Mouse (Mus musculus) embryonic facial prominence, embryonic 10.5 days (tissue): ENCODE data around the gene Khk. TPM values are rescaled to one million over a fixed set of nuclear protein-coding genes. Genes with fewer than 3 reads are reported as not detected.

Experiments
- DNase-seq: peaks from one replicate; pipeline ENCODE4 v3.0.0-alpha.2; 2017; ENCODE audit warnings: low spot score
- H3K27ac ChIP-seq: fragments of 300-500 bp; sonication (generic); replicated peaks from 2 replicates; pipeline ENCODE4 v1.5.1; 2016; ENCODE audit warnings: mild to moderate bottlenecking
- H3K27me3 ChIP-seq: fragments of 300-500 bp; sonication (generic); replicated peaks from 2 replicates; pipeline ENCODE4 v1.6.1; 2016; ENCODE audit warnings: low read depth, mild to moderate bottlenecking; ENCODE audit not compliant: poor library complexity, severe bottlenecking
- H3K36me3 ChIP-seq: fragments of 300-500 bp; sonication (generic); replicated peaks from 2 replicates; pipeline ENCODE4 v1.6.1; 2016; ENCODE audit warnings: mild to moderate bottlenecking, moderate library complexity
- H3K4me1 ChIP-seq: fragments of 300-500 bp; sonication (generic); 2 replicates; pipeline ENCODE4 v1.6.1; 2016
- H3K4me3 ChIP-seq: fragments of 300-500 bp; sonication (generic); 2 replicates; pipeline ENCODE4 v1.5.1; 2016; ENCODE audit warnings: mild to moderate bottlenecking, moderate library complexity
- H3K9me3 ChIP-seq: fragments of 300-500 bp; sonication (generic); 2 replicates; pipeline ENCODE4 v1.6.1; 2016; ENCODE audit warnings: mild to moderate bottlenecking
- WGBS: fragments of 180-500 bp; shearing (Covaris S2); methylation state at CpG from one replicate; pipeline ENCODE4 v1.1.7; 2016; 5-methylcytosine and 5-hydroxymethylcytosine counted together
- polyA plus RNA-seq: library from polyadenylated mRNA; unstranded; fragments of >200 nt; fragmentation: Nextera tagmentation; extraction: Ambion mirVana; gene quantifications from 2 replicates; pipeline ENCODE4 v1.2.1, GENCODE M21; 2016

Gene Khk
- polyA plus RNA-seq, 1 experiment from 2014 or later = 9.9 TPM

DNA sequence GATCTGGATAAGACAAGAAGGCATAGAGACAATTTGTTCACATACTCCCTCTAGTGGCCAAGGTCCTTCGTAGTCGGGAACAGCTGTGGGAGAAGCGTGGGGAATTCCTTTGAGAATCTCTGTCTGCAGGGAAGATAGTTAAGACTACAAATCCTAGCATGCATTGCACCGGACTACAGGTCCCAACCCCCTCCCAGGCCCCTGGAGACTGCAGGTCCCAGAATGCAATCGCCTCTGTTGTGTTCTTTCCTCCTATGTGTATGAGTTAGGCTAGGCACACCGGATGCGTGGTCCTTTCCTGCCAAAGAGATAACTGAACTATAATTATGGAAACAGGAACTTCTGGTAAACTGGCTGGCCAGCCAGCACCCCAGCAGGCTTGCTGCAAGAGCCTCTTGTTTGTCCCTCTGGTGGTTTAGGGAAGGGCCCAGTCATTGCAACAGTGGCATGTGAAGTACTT lies 5.2 kb upstream of the Khk start:
- peak; percentile 84 for DNase-seq
- 6% methylated on average over 7 of the region's 7 CpGs for WGBS
- peak overlapping the region; percentile 89 for H3K27ac ChIP-seq
- H3K27me3 ChIP-seq = 0 out of 2 replicates have a peak, but pooled peaks cover 3% of the 10 kb centered on the region
- H3K36me3 ChIP-seq = peaks cover 45% of the 10 kb centered on the region
- no peaks in the 10 kb centered on the region for H3K9me3 ChIP-seq
- H3K4me3 ChIP-seq = peak overlapping the region; percentile 61
- peaks cover 88% of the 10 kb centered on the region for H3K4me1 ChIP-seq

DNA sequence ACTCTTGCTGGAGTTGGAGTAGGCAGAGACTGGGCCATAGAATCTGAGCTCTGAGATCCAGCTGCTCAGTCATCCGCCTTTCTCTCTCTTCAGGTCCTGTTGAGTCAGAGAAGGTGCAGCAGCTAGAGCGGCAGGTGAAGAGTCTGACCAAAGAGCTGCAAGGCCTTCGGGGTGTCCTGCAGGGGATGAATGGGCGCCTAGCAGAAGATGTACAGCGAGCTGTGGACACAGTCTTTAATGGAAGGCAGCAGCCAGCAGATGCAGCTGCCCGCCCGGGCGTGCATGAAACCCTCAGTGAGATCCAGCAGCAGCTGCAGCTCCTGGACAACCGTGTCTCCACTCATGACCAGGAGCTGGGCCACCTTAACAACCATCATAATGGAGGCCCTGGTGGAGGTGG lies 4.4 kb upstream of the Khk start:
- Histone ChIP-seq H3K9me3 (no peaks in the 10 kb centered on the region), H3K36me3 (peaks cover 46% of the 10 kb centered on the region), H3K27ac (no peak overlapping the region), H3K4me3 (0 out of 2 replicates have a peak overlapping the region, but pooled peaks have one; percentile 4), H3K4me1 (peaks cover 86% of the 10 kb centered on the region), H3K27me3 (0 out of 2 replicates have a peak, but pooled peaks cover 3% of the 10 kb centered on the region)
- 95% methylated on average over 9 of the region's 9 CpGs for WGBS
- no peak for DNase-seq

DNA sequence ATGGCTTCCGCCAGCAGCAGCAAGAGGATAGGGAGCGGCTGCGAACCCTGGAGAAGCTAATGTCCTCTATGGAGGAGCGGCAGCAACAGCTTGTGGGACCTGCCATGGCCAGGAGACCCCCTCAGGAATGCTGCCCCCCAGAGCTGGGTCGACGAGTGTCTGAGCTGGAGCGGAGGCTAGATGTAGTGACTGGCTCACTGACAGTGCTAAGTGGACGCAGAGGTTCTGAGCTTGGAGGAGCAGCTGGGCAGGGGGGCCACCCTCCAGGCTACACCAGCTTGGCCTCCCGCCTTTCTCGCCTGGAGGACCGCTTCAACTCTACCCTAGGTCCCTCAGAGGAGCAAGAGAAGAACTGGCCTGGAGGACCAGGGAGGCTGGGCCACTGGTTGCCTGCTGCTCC lies 3.9 kb upstream of the Khk start:
- H3K27me3 ChIP-seq = 0 out of 2 replicates have a peak, but pooled peaks cover 3% of the 10 kb centered on the region
- 90% methylated on average over 11 of the region's 11 CpGs for WGBS
- DNase-seq = no peak
- H3K4me1 ChIP-seq = peaks cover 86% of the 10 kb centered on the region
- no peak overlapping the region for H3K27ac ChIP-seq
- 0 out of 2 replicates have a peak overlapping the region, but pooled peaks have one; percentile 4 for H3K4me3 ChIP-seq
- peaks cover 46% of the 10 kb centered on the region for H3K36me3 ChIP-seq
- H3K9me3 ChIP-seq = no peaks in the 10 kb centered on the region

DNA sequence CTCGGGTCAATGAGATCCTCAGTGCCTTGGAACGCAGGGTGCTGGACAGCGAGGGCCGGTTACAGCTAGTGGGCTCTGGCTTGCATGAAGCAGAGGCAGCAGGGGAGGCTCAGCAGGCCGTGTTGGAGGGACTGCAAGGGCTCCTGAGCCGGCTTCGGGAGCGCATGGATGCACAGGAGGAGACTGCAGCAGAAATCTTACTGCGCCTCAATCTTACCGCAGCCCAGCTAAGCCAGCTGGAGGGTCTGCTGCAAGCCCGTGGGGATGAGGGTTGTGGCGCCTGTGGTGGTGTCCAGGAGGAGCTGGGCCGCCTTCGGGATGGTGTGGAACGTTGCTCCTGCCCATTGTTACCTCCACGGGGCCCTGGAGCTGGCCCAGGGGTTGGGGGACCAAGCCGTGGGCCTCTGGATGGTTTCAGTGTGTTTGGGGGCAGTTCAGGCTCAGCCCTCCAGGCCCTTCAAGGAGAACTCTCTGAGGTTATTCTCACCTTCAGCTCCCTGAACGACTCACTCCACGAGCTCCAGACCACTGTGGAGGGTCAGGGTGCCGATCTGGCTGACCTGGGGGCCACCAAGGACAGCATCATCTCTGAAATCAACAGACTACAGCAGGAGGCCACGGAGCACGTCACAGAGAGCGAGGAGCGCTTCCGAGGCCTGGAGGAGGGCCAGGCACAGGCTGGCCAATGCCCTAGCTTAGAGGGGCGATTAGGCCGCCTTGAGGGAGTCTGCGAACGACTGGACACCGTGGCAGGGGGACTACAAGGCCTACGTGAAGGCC lies 3.1 kb upstream of the Khk start:
- Histone ChIP-seq H3K4me1 (peaks cover 86% of the 10 kb centered on the region), H3K27ac (peak overlapping the region; percentile 25; the same call in 1 of the 2 replicates)
- 84% methylated on average over 31 of the region's 31 CpGs for WGBS

DNA sequence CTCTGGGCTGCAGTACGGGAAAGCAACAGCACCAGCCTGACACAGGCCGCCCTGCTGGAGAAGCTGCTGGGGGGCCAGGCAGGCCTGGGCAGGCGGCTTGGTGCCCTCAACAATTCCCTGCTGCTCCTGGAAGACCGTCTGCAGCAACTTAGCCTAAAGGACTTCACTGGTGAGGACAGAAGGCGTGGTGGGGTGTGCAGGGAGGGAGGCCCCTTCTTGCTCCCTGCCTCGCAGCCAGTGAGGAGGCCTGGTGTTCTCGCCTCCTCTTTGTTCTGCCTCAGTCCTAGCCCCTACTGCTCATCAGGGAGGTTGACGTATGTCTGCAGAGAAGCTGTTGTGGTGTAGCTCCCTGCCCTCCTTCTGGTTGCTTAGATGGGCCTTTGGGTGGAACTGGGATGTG lies 2.5 kb upstream of the Khk start:
- Histone ChIP-seq H3K4me1 (peaks cover 81% of the 10 kb centered on the region), H3K27me3 (0 out of 2 replicates have a peak, but pooled peaks cover 8% of the 10 kb centered on the region), H3K36me3 (peaks cover 46% of the 10 kb centered on the region), H3K9me3 (no peaks in the 10 kb centered on the region), H3K4me3 (no peak overlapping the region), H3K27ac (peak overlapping the region; percentile 25; the same call in 1 of the 2 replicates)
- no peak for DNase-seq
- WGBS = 86% methylated on average over 8 of the region's 8 CpGs

More for the DNA sequence above, 3.1 kb upstream of the Khk start:
- Histone ChIP-seq H3K9me3 (no peaks in the 10 kb centered on the region), H3K27me3 (0 out of 2 replicates have a peak, but pooled peaks cover 4% of the 10 kb centered on the region), H3K4me3 (no peak overlapping the region), H3K36me3 (peaks cover 46% of the 10 kb centered on the region)
- DNase-seq = no peak

DNA sequence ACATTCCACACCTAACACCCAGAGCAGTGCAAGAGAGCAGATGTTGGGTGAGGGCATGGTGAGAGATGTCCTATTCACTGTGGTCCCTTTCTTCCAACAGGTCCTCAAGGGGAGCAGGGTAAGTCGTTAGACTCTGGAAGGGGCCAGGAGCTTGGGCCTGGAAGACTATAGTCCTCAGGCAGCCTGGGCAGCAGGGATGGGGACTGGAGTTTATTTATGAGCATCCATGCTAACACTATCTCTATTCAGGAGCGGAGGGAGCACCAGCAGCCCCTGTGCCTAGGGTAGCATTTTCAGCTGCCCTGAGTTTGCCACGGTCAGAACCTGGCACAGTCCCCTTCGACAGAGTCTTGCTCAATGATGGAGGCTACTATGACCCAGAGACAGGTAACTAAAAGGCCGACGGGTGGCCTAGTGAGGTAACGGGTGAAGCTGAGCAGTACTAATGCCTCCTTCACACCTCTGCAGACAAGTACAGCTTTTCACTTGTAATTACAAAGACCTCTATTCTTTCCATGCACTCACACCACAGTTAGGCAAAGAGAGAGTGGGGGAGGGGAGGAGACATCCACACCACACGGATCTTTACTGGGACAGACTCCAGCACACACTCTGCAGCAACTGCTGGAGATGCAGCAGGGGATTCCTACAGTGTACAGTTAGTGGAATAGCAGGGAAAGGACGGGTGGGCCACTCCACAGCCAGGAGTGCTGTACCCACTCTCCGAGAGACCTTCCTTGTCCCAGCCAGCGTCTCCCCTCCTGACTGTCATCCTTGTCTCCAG lies 1.2 kb upstream of the Khk start:
- 70% methylated on average over 11 of the region's 11 CpGs for WGBS
- H3K4me3 ChIP-seq = no peak overlapping the region
- H3K36me3 ChIP-seq = peaks cover 46% of the 10 kb centered on the region
- H3K9me3 ChIP-seq = no peaks in the 10 kb centered on the region
- no peak overlapping the region; the same call in 1 of the 2 replicates for H3K27ac ChIP-seq
- H3K27me3 ChIP-seq = 0 out of 2 replicates have a peak, but pooled peaks cover 10% of the 10 kb centered on the region
- peaks cover 67% of the 10 kb centered on the region for H3K4me1 ChIP-seq
- no peak for DNase-seq

DNA sequence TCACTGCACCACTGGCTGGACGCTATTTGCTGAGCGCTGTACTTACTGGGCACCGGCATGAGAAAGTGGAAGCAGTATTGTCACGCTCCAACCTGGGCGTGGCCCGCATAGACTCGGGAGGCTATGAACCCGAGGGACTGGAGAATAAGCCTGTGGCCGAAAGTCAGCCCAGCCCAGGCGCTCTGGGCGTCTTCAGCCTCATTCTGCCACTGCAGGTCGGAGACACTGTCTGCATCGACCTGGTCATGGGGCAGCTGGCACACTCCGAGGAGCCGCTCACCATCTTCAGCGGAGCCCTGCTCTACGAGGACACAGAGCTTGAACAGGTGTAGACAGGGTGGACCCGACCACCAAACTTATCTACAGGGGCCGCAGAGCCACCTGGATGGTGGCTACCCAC lies 610 bp upstream of the Khk start:
- DNase-seq = no peak
- Histone ChIP-seq H3K27me3 (0 out of 2 replicates have a peak, but pooled peaks cover 10% of the 10 kb centered on the region), H3K27ac (peak overlapping the region; percentile 81; the same call in 1 of the 2 replicates), H3K9me3 (no peaks in the 10 kb centered on the region), H3K4me3 (peak overlapping the region; percentile 63), H3K4me1 (peaks cover 61% of the 10 kb centered on the region), H3K36me3 (peaks cover 46% of the 10 kb centered on the region)
- 72% methylated on average over 19 of the region's 19 CpGs for WGBS

DNA sequence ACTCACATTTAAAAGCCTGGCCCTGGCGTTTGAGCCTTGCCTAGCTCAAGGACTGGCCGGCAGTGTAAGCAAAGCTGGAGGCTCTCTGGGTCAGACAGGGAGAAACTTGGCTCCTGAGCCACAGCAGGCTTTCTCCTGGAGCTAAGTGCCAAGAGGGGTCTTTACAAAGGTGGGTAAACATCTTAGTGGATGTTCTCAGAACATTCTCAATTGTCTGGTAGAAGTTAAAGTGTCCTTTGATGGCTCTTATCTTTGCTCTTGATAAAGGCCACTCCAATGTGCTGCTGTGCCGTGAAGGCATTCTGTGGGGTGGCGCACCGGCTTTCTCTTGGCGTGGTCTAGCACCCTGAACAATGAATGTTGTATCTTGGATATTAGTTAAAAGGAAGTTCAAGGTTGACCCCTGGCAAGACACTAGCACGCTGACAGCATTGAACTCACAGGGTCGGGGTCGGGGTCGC lies 1.4 kb downstream of the Khk start:
- 0 out of 2 replicates have a peak, but pooled peaks cover 10% of the 10 kb centered on the region for H3K27me3 ChIP-seq
- no peak for DNase-seq
- peaks cover 46% of the 10 kb centered on the region for H3K4me1 ChIP-seq
- H3K4me3 ChIP-seq = peak overlapping the region; percentile 63
- no peaks in the 10 kb centered on the region for H3K9me3 ChIP-seq
- no peak overlapping the region for H3K27ac ChIP-seq
- H3K36me3 ChIP-seq = peaks cover 35% of the 10 kb centered on the region
- 76% methylated on average over 10 of the region's 10 CpGs for WGBS

DNA sequence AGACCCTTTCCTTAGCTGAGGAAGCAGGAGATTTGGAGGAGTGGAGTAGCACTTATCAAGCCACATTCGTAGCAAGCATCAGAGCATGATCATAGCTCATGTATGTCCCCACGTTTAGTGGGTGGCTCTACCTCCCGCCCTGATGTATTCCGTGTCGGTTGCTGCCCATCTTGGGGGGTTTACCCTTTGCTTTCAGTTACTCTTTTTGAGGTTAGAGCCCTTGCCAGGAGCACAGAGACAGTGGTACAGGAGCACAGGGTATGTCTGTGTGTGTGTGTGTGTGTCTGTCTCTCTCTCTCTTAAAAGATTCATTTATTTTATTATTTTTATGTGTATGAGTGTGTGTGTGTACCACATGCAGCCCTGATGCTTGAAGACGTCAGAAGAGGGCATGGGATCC lies 1.9 kb downstream of the Khk start:
- 0 out of 2 replicates have a peak, but pooled peaks cover 10% of the 10 kb centered on the region for H3K27me3 ChIP-seq
- H3K4me3 ChIP-seq = no peak overlapping the region
- peaks cover 44% of the 10 kb centered on the region for H3K4me1 ChIP-seq
- 86% methylated on average over 6 of the region's 6 CpGs for WGBS
- no peak for DNase-seq
- H3K9me3 ChIP-seq = no peaks in the 10 kb centered on the region
- peaks cover 30% of the 10 kb centered on the region for H3K36me3 ChIP-seq
- H3K27ac ChIP-seq = no peak overlapping the region

DNA sequence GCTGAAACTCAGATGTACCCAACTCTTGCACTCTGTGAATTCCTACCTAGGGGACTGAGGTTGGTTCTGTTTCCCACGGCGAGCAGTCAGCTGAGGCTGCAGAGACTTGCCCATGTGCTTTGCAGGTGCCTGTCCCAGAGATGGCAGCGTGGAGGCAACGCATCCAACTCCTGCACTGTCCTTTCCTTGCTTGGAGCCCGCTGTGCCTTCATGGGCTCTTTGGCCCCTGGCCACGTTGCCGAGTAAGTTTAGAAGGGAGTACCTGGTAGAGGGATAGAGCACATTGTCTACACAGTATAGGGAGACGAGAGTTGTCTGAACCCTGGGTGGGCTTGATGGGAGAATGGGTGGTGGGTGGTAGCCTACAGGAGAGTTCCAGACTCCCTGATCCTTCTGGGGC lies 3.4 kb downstream of the Khk start:
- H3K36me3 ChIP-seq = peaks cover 15% of the 10 kb centered on the region
- WGBS = 79% methylated on average over 8 of the region's 8 CpGs
- DNase-seq = no peak

DNA sequence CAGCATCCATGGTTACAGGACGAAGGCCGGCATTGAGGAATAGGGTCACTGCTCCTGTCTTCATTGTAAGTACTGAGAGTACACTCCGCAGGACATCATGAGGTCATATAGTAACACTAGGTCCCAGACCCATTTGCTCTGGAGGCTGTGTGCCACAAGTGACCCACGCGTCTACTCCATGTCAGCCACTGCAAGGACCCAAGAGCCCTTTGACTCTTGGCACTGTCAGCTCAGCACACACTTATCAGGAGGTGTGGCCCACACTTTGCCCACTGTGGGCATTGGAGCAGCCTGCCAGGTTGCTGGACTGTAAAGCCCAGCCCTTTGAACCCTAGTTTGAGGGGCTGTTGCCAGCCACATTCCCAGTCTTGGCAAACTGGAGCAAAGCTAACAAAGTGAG lies 4.0 kb downstream of the Khk start:
- Histone ChIP-seq H3K27ac (no peak overlapping the region), H3K27me3 (0 out of 2 replicates have a peak, but pooled peaks cover 7% of the 10 kb centered on the region), H3K36me3 (peaks cover 9% of the 10 kb centered on the region), H3K4me1 (peaks cover 35% of the 10 kb centered on the region), H3K4me3 (no peak overlapping the region), H3K9me3 (no peaks in the 10 kb centered on the region)
- WGBS = 92% methylated on average over 5 of the region's 5 CpGs
- DNase-seq = no peak

More for the DNA sequence above, 3.4 kb downstream of the Khk start:
- peaks cover 38% of the 10 kb centered on the region for H3K4me1 ChIP-seq
- H3K9me3 ChIP-seq = no peaks in the 10 kb centered on the region
- H3K27me3 ChIP-seq = 0 out of 2 replicates have a peak, but pooled peaks cover 10% of the 10 kb centered on the region
- H3K27ac ChIP-seq = no peak overlapping the region
- no peak overlapping the region for H3K4me3 ChIP-seq

DNA sequence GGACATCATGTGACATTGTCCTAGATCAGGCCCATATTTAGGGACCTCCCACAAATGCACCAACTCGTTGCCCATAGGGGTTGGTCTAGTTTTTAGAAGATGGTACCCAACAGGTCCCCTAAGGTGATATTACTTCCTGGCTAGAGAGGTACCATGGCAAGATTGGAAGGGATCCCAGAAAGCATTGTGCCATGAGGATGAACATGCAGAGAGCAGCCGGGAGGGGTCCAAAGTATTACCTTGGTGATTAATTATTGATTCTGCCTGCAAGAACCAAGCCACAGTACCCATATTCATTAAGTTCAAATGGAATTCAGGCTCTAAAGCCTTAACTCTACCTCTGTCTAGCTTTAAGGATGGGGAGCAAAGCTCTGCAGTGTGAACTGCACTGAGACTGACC lies 4.8 kb downstream of the Khk start:
- Histone ChIP-seq H3K4me3 (no peak overlapping the region), H3K27me3 (0 out of 2 replicates have a peak, but pooled peaks cover 7% of the 10 kb centered on the region), H3K36me3 (peaks cover under 1% of the 10 kb centered on the region), H3K27ac (no peak overlapping the region), H3K4me1 (peaks cover 26% of the 10 kb centered on the region), H3K9me3 (no peaks in the 10 kb centered on the region)
- WGBS = 91% methylated on average over 2 of the region's 2 CpGs
- DNase-seq = no peak
